Mouse (Mus musculus): ENCODE measurements around the gene Cops4. TPM values are rescaled to one million over a fixed set of nuclear protein-coding genes. Genes with fewer than 3 reads are reported as not detected.

Gene Cops4
- polyA plus RNA-seq, 1 experiment from 2014 or later, result 196 TPM

- 97% methylated on average over 4 of the region's 4 CpGs for WGBS
Measured at GRCm38 (mm10) chr5:100549311-100549710, 31.2 kb downstream of the Cops4 start.

GRCm38 (mm10) chr5:100550151-100550550, 32.0 kb downstream of the Cops4 start:
- Histone ChIP-seq H3K9ac (no peak overlapping the region), H3K4me2 (no peak overlapping the region), H3K4me3 (no peak overlapping the region), H3K4me1 (replicated peaks) (no peaks in the 10 kb centered on the region), H3K27me3 (no peaks in the 10 kb centered on the region), H3K9me3 (no peaks in the 10 kb centered on the region), H3K36me3 (peaks cover 48% of the 10 kb centered on the region), H3K27ac (no peak overlapping the region)
- ATAC-seq (ENCODE audit: low FRiP score), result no peak
- 93% methylated on average over 1 of the region's 1 CpGs for WGBS

More at GRCm38 (mm10) chr5:100549311-100549710, 31.2 kb downstream of the Cops4 start:
- Histone ChIP-seq H3K4me1 (replicated peaks) (no peaks in the 10 kb centered on the region), H3K9ac (no peak overlapping the region), H3K4me2 (no peak overlapping the region), H3K27me3 (no peaks in the 10 kb centered on the region), H3K9me3 (no peaks in the 10 kb centered on the region), H3K4me3 (no peak overlapping the region), H3K36me3 (peaks cover 56% of the 10 kb centered on the region), H3K27ac (no peak overlapping the region)
- ATAC-seq (ENCODE audit: low FRiP score), result no peak

- Histone ChIP-seq H3K9me3 (no peaks in the 10 kb centered on the region), H3K27me3 (no peaks in the 10 kb centered on the region), H3K4me1 (replicated peaks) (no peaks in the 10 kb centered on the region), H3K4me3 (no peak overlapping the region), H3K36me3 (peaks cover 31% of the 10 kb centered on the region), H3K4me2 (no peak overlapping the region), H3K9ac (no peak overlapping the region), H3K27ac (no peak overlapping the region)
- 69% methylated on average over 2 of the region's 2 CpGs for WGBS
- ATAC-seq (ENCODE audit: low FRiP score), result no peak
Measured at GRCm38 (mm10) chr5:100551952-100552351, 33.8 kb downstream of the Cops4 start.

DNA sequence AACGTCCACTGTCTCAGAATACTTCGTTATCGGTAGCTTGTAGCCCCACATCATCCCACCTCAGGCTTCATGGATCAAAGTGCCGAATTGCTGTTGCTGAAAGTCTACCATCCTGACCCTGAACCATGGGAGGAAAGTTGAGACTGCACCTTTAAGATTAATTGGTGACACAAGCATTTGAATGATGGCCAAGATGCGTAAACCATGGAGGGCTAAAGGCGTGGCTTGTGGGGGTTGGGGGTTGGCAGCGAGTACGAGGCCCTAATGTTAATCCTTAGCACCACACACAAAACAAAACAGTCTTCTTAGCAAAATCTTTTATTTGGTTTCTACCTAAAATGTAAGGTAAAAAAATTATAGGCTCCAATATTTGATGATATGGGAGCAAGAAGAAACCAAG, 35.3 kb downstream of the Cops4 start:
- WGBS, result 80% methylated on average over 8 of the region's 8 CpGs

GRCm38 (mm10) chr5:100557019-100557418, 38.9 kb downstream of the Cops4 start:
- WGBS, result 88% methylated on average over 14 of the region's 14 CpGs
- Histone ChIP-seq H3K9ac (no peak overlapping the region), H3K4me1 (replicated peaks) (no peaks in the 10 kb centered on the region), H3K27ac (no peak overlapping the region), H3K4me2 (no peak overlapping the region), H3K9me3 (no peaks in the 10 kb centered on the region), H3K4me3 (no peak overlapping the region), H3K36me3 (no peaks in the 10 kb centered on the region), H3K27me3 (no peaks in the 10 kb centered on the region)
- no peak for ATAC-seq (ENCODE audit: low FRiP score)

More for the DNA sequence above, 35.3 kb downstream of the Cops4 start:
- Histone ChIP-seq H3K4me2 (no peak overlapping the region), H3K4me1 (replicated peaks) (no peaks in the 10 kb centered on the region), H3K9me3 (no peaks in the 10 kb centered on the region), H3K27ac (no peak overlapping the region), H3K36me3 (peaks cover 17% of the 10 kb centered on the region), H3K27me3 (no peaks in the 10 kb centered on the region), H3K9ac (no peak overlapping the region), H3K4me3 (no peak overlapping the region)
- no peak for ATAC-seq (ENCODE audit: low FRiP score)

GRCm38 (mm10) chr5:100557537-100557936, 39.4 kb downstream of the Cops4 start:
- no peak overlapping the region for H3K9ac ChIP-seq
- no peaks in the 10 kb centered on the region for H3K9me3 ChIP-seq
- H3K27ac ChIP-seq, result no peak overlapping the region
- H3K27me3 ChIP-seq, result no peaks in the 10 kb centered on the region
- H3K4me1 ChIP-seq (replicated peaks), result no peaks in the 10 kb centered on the region
- 83% methylated on average over 9 of the region's 9 CpGs for WGBS
- H3K4me3 ChIP-seq, result no peak overlapping the region
- no peak for ATAC-seq (ENCODE audit: low FRiP score)
- H3K36me3 ChIP-seq, result no peaks in the 10 kb centered on the region
- no peak overlapping the region for H3K4me2 ChIP-seq

GRCm38 (mm10) chr5:100558783-100559182, 40.7 kb downstream of the Cops4 start:
- H3K27me3 ChIP-seq, result no peaks in the 10 kb centered on the region
- no peaks in the 10 kb centered on the region for H3K9me3 ChIP-seq
- no peaks in the 10 kb centered on the region for H3K4me1 ChIP-seq (replicated peaks)
- no peak for ATAC-seq (ENCODE audit: low FRiP score)
- no peak overlapping the region for H3K27ac ChIP-seq
- H3K4me3 ChIP-seq, result no peak overlapping the region
- no peak overlapping the region for H3K4me2 ChIP-seq
- no peak overlapping the region for H3K9ac ChIP-seq
- 86% methylated on average over 3 of the region's 3 CpGs for WGBS
- no peaks in the 10 kb centered on the region for H3K36me3 ChIP-seq

DNA sequence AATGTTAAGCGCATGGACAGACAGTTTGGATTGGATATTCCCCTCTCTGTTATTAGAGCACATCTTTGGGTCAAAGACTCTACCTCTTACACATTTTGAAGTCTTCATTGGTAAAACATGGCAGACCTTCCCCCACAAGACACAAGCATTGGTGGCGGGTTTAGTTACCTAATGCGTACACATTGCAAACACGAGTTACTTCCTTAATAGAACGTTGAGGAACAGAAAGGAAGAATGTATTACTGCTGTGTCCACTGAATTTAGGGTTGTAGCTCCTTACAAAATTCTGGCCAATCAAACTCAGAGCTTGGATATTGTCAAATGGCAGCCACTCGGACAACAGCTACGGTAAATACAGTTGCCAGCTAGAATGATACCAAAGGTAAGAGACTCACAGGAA, 41.2 kb downstream of the Cops4 start:
- no peak overlapping the region for H3K27ac ChIP-seq
- no peaks in the 10 kb centered on the region for H3K9me3 ChIP-seq
- no peak for ATAC-seq (ENCODE audit: low FRiP score)
- no peaks in the 10 kb centered on the region for H3K27me3 ChIP-seq
- H3K4me1 ChIP-seq (replicated peaks), result no peaks in the 10 kb centered on the region
- no peak overlapping the region for H3K4me2 ChIP-seq
- H3K36me3 ChIP-seq, result no peaks in the 10 kb centered on the region
- H3K9ac ChIP-seq, result no peak overlapping the region
- no peak overlapping the region for H3K4me3 ChIP-seq
- WGBS, result 92% methylated on average over 7 of the region's 7 CpGs

- Histone ChIP-seq H3K9me3 (no peaks in the 10 kb centered on the region), H3K4me3 (no peak overlapping the region), H3K27ac (no peak overlapping the region), H3K27me3 (no peaks in the 10 kb centered on the region), H3K4me2 (no peak overlapping the region), H3K9ac (no peak overlapping the region), H3K36me3 (no peaks in the 10 kb centered on the region), H3K4me1 (replicated peaks) (no peaks in the 10 kb centered on the region)
- 87% methylated on average over 9 of the region's 9 CpGs for WGBS
- ATAC-seq (ENCODE audit: low FRiP score), result no peak
Measured at GRCm38 (mm10) chr5:100562702-100563101, 44.6 kb downstream of the Cops4 start.

DNA sequence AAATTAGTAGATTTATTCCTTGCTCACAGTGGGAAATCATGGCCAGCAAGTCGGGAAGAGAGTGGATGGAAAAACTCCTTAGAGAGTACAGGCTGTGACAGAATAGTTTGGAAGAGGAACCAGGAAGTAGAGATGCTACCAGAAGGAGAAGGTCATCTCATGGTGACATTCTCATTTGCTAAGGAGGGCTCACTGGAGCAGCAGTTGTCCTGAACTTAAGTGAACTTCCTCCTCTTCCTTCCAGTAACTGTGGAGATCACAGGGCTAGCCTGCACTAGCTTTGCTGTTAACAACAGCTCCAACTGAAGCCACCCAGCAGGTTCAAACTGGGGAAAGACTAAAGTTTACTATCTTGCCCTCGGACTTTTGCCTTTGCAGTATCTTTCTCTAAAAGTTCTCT, 48.7 kb downstream of the Cops4 start:
- Histone ChIP-seq H3K4me3 (no peak overlapping the region), H3K9me3 (no peaks in the 10 kb centered on the region), H3K9ac (no peak overlapping the region), H3K36me3 (no peaks in the 10 kb centered on the region), H3K4me1 (replicated peaks) (no peaks in the 10 kb centered on the region), H3K27me3 (no peaks in the 10 kb centered on the region), H3K4me2 (no peak overlapping the region), H3K27ac (no peak overlapping the region)
- no peak for ATAC-seq (ENCODE audit: low FRiP score)
- 80% methylated on average over 2 of the region's 2 CpGs for WGBS

GRCm38 (mm10) chr5:100567258-100568032, 49.3 kb downstream of the Cops4 start:
- Histone ChIP-seq H3K9me3 (no peaks in the 10 kb centered on the region), H3K27ac (no peak overlapping the region), H3K36me3 (no peaks in the 10 kb centered on the region), H3K9ac (no peak overlapping the region), H3K27me3 (no peaks in the 10 kb centered on the region), H3K4me3 (no peak overlapping the region), H3K4me2 (no peak overlapping the region), H3K4me1 (replicated peaks) (no peaks in the 10 kb centered on the region)
- 83% methylated on average over 13 of the region's 13 CpGs for WGBS
- no peak for ATAC-seq (ENCODE audit: low FRiP score)

GRCm38 (mm10) chr5:100568177-100568576, 50.1 kb downstream of the Cops4 start:
- Histone ChIP-seq H3K4me2 (no peak overlapping the region), H3K4me1 (replicated peaks) (no peaks in the 10 kb centered on the region), H3K27ac (no peak overlapping the region), H3K9me3 (no peaks in the 10 kb centered on the region), H3K4me3 (no peak overlapping the region), H3K36me3 (no peaks in the 10 kb centered on the region), H3K9ac (no peak overlapping the region), H3K27me3 (no peaks in the 10 kb centered on the region)
- no peak for ATAC-seq (ENCODE audit: low FRiP score)
- WGBS, result 88% methylated on average over 8 of the region's 8 CpGs

GRCm38 (mm10) chr5:100568802-100569201, 50.7 kb downstream of the Cops4 start:
- no peaks in the 10 kb centered on the region for H3K9me3 ChIP-seq
- H3K27me3 ChIP-seq, result no peaks in the 10 kb centered on the region
- WGBS, result 91% methylated on average over 3 of the region's 3 CpGs
- no peak overlapping the region for H3K27ac ChIP-seq
- no peak overlapping the region for H3K4me3 ChIP-seq
- H3K4me2 ChIP-seq, result no peak overlapping the region
- ATAC-seq (ENCODE audit: low FRiP score), result no peak
- H3K36me3 ChIP-seq, result no peaks in the 10 kb centered on the region
- no peak overlapping the region for H3K9ac ChIP-seq
- no peaks in the 10 kb centered on the region for H3K4me1 ChIP-seq (replicated peaks)
